Mouse (Mus musculus): ENCODE results near the gene Cidec.
A peak's percentile ranks its signal among the peaks of the same experiment; 100 is the strongest.

Gene Cidec

GRCm38 (mm10) chr6:113406683-113407082 is 28.9 kb downstream of the Cidec start:
- DNase-seq (ENCODE audit: low spot score): no peak

- DNase-seq (ENCODE audit: low spot score): no peak
Measured at GRCm38 (mm10) chr6:113405483-113405882, 30.1 kb downstream of the Cidec start.

- no peak for DNase-seq (ENCODE audit: low spot score)
Measured at GRCm38 (mm10) chr6:113404649-113405448, 30.7 kb downstream of the Cidec start.

- no peak for DNase-seq (ENCODE audit: low spot score)
Measured at GRCm38 (mm10) chr6:113402094-113402493, 33.5 kb downstream of the Cidec start.

- no peak for DNase-seq (ENCODE audit: low spot score)
Measured at GRCm38 (mm10) chr6:113396270-113397030, 39.1 kb downstream of the Cidec start.

GRCm38 (mm10) chr6:113395501-113395900 is 40.1 kb downstream of the Cidec start:
- no peak for DNase-seq (ENCODE audit: low spot score)

- no peak for DNase-seq (ENCODE audit: low spot score)
Measured at GRCm38 (mm10) chr6:113394811-113395210, 40.7 kb downstream of the Cidec start.

- DNase-seq (ENCODE audit: low spot score): no peak
Measured at GRCm38 (mm10) chr6:113393951-113394350, 41.6 kb downstream of the Cidec start.

- DNase-seq (ENCODE audit: low spot score): peak; percentile 10
Measured at GRCm38 (mm10) chr6:113392387-113393071, 43.0 kb downstream of the Cidec start.

- no peak for DNase-seq (ENCODE audit: low spot score)
Measured at GRCm38 (mm10) chr6:113392015-113392386, 43.6 kb downstream of the Cidec start.

GRCm38 (mm10) chr6:113390715-113391114 is 44.8 kb downstream of the Cidec start:
- no peak for DNase-seq (ENCODE audit: low spot score)

- DNase-seq (ENCODE audit: low spot score): no peak
Measured at GRCm38 (mm10) chr6:113388960-113389359, 46.6 kb downstream of the Cidec start, which contains the start of gene Ttll3. Gene Ttll3, plus strand, starts transcription at chr6:113389260.

- DNase-seq (ENCODE audit: low spot score): no peak
Measured at GRCm38 (mm10) chr6:113386025-113386424, 49.5 kb downstream of the Cidec start.

- no peak for DNase-seq (ENCODE audit: low spot score)
Measured at GRCm38 (mm10) chr6:113385160-113385714, 50.3 kb downstream of the Cidec start.

- DNase-seq (ENCODE audit: low spot score): no peak
Measured at GRCm38 (mm10) chr6:113384351-113384927, 51.1 kb downstream of the Cidec start.

GRCm38 (mm10) chr6:113380480-113380879 is 55.1 kb downstream of the Cidec start:
- no peak for DNase-seq (ENCODE audit: low spot score)

- DNase-seq (ENCODE audit: low spot score): no peak
Measured at GRCm38 (mm10) chr6:113379246-113379645, 56.3 kb downstream of the Cidec start.

GRCm38 (mm10) chr6:113377496-113378385 is 57.8 kb downstream of the Cidec start, which contains the start of the genes Tada3 and Arpc4:
Gene Tada3, minus strand, starts transcription at chr6:113377883.
Gene Arpc4, plus strand, starts transcription at chr6:113378115.
- peak; percentile 94 for DNase-seq (ENCODE audit: low spot score)

- no peak for DNase-seq (ENCODE audit: low spot score)
Measured at GRCm38 (mm10) chr6:113377172-113377495, 58.4 kb downstream of the Cidec start.

Data from lung, postnatal 25 days (tissue).